Mouse (Mus musculus): ENCODE data around the gene Asic1. TPM values are rescaled to one million over a fixed set of nuclear protein-coding genes. Genes with fewer than 3 reads are reported as not detected.

Asic1 gene
- total RNA-seq (2021): 0.70 and 0.75 TPM in 2 replicates
- long read RNA-seq, experiment 1, partial matches to known transcripts: 0 of 1 reads
- long read RNA-seq, experiment 1, other reads (novel, unspliced or antisense): 1 of 1 reads
- long read RNA-seq, experiment 2: 0 reads

- peak; percentile 86 for DNase-seq
Measured at GRCm38 (mm10) chr15:99670154-99670821, at the start of gene Asic1. Asic1 (plus strand) TSS chr15:99670368.

GRCm38 (mm10) chr15:99622063-99622462 lies 48.1 kb upstream of the Asic1 start:
- DNase-seq: no peak

- no peak for DNase-seq
Measured at GRCm38 (mm10) chr15:99631618-99632017, 38.5 kb upstream of the Asic1 start.

- DNase-seq: no peak
Measured at GRCm38 (mm10) chr15:99634702-99635101, 35.5 kb upstream of the Asic1 start.

- no peak for DNase-seq
Measured at GRCm38 (mm10) chr15:99637405-99638123, 32.6 kb upstream of the Asic1 start.

GRCm38 (mm10) chr15:99638124-99638485 lies 32.1 kb upstream of the Asic1 start:
- no peak for DNase-seq

- no peak for DNase-seq
Measured at GRCm38 (mm10) chr15:99642622-99643021, 27.5 kb upstream of the Asic1 start.

GRCm38 (mm10) chr15:99643832-99644231 lies 26.3 kb upstream of the Asic1 start:
- no peak for DNase-seq

GRCm38 (mm10) chr15:99644776-99645175 lies 25.4 kb upstream of the Asic1 start:
- no peak for DNase-seq

GRCm38 (mm10) chr15:99648326-99648725 lies 21.8 kb upstream of the Asic1 start:
- no peak for DNase-seq

GRCm38 (mm10) chr15:99649067-99649761 lies 21.0 kb upstream of the Asic1 start:
- no peak for DNase-seq

- no peak for DNase-seq
Measured at GRCm38 (mm10) chr15:99650304-99650703, 19.9 kb upstream of the Asic1 start.

- DNase-seq: peak; percentile 97
Measured at GRCm38 (mm10) chr15:99651163-99651872, 18.9 kb upstream of the Asic1 start, which contains the start of gene Racgap1. Racgap1 (minus strand) TSS chr15:99651656.

GRCm38 (mm10) chr15:99651984-99652872 lies 17.9 kb upstream of the Asic1 start:
- DNase-seq: no peak

GRCm38 (mm10) chr15:99653291-99653690 lies 16.9 kb upstream of the Asic1 start:
- no peak for DNase-seq

- no peak for DNase-seq
Measured at GRCm38 (mm10) chr15:99653876-99654275, 16.3 kb upstream of the Asic1 start.

GRCm38 (mm10) chr15:99655956-99656355 lies 14.2 kb upstream of the Asic1 start:
- DNase-seq: no peak

- no peak for DNase-seq
Measured at GRCm38 (mm10) chr15:99658437-99658836, 11.7 kb upstream of the Asic1 start.

- no peak for DNase-seq
Measured at GRCm38 (mm10) chr15:99661121-99661830, 8.9 kb upstream of the Asic1 start.

- DNase-seq: no peak
Measured at GRCm38 (mm10) chr15:99662371-99662770, 7.8 kb upstream of the Asic1 start.
